Mouse (Mus musculus): ENCODE measurements around the gene Tnfrsf12a.
A peak's percentile ranks its signal among the peaks of the same experiment; 100 is the strongest.

The Tnfrsf12a gene

GRCm38 (mm10) chr17:23681086-23681485 lies 3.8 kb upstream of the Tnfrsf12a start:
- DNase-seq (ENCODE audit: extremely low read depth, low read depth, low spot score) = no peak

- DNase-seq (ENCODE audit: extremely low read depth, low read depth, low spot score) = no peak
Observed at GRCm38 (mm10) chr17:23680336-23680735, 3.1 kb upstream of the Tnfrsf12a start.

DNA sequence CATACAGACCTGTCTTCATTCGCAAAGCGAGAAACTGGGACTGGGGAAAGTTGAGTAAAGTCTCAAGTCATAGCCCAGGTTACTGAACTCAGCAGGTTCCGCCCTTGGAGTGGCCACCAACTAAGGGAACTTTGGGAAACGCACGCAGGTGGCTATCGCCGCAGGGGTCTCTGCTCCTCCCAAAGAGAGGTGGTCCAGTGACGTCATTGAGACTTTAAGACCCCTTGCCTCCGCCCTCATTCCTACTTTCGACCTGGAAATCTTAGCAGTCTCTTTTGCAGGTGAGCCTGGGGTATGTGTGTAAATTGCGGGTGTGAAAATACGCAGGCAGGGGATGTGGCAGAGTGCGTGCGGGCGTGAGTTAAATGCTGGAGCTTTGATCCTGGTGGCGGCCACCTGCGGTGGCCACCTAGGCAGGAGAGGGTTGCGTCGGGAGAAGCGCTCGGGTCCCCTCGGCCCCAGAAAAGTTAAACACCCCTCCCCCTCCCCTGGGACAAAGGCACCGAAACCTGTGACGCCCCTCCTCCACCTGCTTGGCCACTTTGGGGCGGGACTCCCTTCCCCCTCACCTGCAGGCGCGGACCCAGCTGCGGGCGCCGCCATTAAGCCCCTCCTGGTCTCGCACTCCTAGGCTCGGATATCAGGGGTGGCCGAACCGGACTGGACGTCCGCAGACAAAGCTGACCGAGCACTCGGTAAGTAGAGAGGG lies 2.0 kb upstream of the Tnfrsf12a start, which contains the start of gene Cldn6:
TSS of gene Cldn6 (plus strand) at position 123 of the 709 bp plus-strand sequence.
- DNase-seq (ENCODE audit: extremely low read depth, low read depth, low spot score) = no peak

GRCm38 (mm10) chr17:23676473-23677031 lies 716 bp downstream of the Tnfrsf12a start:
- no peak for DNase-seq (ENCODE audit: extremely low read depth, low read depth, low spot score)

DNA sequence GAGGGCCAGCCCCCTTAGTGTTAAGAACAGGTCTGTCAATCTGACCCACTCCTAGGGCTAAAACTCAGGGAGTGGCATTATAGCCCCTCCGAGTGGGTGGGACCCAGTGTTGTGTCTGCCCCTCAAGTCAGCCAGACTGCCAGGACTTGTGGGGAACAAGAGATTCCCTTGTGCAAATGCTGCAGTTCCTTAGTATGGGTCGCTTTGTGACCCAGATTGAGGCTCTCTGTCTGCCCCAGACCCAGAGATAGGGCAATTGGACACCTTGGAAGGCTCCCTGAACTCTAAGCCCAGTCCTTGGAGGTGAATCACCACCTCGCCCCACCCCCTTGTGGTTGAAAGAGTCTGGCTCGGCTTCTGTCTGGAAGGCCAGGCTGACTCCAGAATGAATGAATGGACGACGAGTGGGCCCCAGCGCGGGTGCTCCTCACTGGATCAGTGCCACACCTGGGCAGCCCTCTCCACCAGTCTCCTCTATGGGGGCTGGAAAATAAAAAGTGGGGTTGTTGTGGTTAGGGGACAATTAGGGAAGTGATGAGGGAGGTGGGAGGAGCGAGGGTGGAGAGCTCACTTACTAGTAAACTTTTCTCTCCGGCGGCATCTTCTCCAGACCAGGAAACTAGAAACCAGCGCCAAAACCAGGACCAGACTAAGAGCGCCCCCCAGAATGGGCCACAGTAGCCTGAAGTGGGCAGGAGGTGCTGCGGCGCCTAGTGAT lies 1.5 kb downstream of the Tnfrsf12a start:
- no peak for DNase-seq (ENCODE audit: extremely low read depth, low read depth, low spot score)

DNA sequence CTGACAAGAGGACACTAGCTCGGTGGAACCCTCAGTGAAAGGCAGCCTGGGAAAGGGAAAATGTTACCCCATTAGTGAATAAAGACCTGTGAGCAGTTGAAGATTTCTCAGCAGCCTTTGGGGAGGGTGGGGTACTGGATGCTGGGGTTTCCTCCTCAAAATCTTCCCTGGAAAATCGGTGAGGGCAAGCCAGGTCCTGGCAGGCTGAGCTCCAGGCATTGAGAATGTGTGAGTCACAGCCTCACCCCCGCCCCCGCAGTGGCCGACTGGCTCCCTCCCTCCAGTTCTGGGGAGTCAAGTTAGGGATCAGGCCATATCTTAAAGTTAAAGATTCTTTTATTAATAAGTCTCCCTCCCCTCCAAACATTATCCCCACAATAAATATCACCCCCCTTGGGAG lies 2.1 kb downstream of the Tnfrsf12a start:
- no peak for DNase-seq (ENCODE audit: extremely low read depth, low read depth, low spot score)

DNA sequence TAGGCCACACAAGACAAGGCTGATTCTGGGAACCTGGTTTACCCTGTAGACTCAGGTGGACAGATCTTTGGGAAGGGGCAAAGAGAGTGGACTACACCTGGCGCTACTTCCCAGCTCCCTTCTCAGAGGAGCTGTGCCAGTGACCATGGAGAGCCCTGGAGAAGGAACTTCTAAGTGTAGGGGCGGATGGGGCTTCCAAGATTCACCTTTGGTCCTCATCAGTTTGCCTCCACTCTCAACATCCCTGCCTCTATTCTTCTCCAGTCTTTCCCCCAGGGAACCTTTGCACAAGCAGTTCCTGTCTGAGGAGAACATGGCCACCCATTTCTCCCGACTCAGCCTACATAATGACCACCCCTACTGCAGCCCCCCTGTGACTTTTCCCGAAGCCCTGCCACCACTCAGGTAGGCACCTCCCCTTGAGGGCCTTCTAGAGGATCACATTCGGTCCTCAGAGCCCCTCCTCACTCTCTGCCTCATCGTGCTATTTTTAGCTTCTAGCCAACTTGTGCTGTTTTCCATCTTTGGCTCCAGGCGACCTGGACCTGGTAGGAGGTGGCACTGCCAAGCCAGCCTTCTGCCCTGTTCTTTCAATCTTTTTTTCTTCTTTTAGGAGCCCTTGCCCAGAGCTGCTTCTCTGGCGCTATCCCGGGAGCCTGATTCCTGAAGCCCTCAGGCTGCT lies 2.9 kb downstream of the Tnfrsf12a start:
- DNase-seq (ENCODE audit: extremely low read depth, low read depth, low spot score) = no peak

DNA sequence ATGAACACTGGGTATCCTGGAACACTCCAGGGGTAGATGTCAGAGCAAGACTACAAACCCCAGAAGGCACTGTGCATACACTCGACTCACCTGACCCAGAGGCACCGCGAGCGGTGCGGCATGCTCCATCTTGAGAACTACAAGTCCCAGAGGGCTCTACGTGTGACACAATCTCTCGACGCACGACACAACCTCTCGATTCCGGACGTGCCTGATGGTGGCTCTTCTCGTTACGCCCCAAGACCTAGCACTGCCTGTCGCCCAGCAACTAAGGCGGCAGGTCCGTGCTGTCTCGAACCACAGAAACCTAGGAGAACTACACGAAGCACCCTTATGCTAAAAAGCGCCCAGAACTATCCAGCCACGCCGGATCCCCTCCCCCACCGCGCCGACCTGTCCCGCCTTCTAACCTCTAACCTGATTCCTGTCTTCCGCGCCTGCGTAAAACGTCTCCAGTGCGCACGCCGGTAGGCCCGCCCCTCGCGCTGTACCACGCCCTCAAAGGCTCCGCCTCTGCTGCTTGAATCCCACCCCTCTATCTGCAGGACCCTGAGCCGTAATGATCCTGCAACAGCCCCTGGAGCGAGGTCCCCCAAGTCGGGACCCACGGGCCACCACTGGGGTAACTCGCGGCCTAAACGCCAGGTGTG lies 3.7 kb downstream of the Tnfrsf12a start, which contains the start of the genes Hcfc1r1 and Thoc6:
TSS of gene Hcfc1r1 (plus strand) at position 173 of the 650 bp plus-strand sequence.
TSS of gene Thoc6 (minus strand) at position 459 of the 650 bp plus-strand sequence.
- DNase-seq (ENCODE audit: extremely low read depth, low read depth, low spot score) = peak; percentile 86

- no peak for DNase-seq (ENCODE audit: extremely low read depth, low read depth, low spot score)
Observed at GRCm38 (mm10) chr17:23672761-23673160, 4.5 kb downstream of the Tnfrsf12a start.

DNA sequence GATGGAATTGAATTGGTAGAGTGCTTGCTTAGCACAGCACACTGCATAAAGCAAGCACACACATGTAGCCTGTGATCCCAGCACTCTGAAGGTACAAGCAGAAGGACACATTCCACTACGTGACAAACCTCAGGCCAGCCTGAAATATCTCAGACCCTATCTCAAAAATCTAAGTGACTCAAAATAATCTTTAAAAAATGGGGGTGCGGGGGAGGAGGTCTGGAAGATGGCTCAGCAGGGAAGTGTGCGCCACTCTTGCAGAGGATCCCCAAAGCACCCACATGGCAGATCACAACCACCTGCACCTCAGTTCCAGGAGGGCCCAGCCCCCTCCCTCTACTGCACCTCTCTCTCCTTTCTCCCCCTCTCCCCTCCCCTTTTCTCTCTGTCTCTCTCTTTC lies 5.7 kb downstream of the Tnfrsf12a start:
- no peak for DNase-seq (ENCODE audit: extremely low read depth, low read depth, low spot score)

DNA sequence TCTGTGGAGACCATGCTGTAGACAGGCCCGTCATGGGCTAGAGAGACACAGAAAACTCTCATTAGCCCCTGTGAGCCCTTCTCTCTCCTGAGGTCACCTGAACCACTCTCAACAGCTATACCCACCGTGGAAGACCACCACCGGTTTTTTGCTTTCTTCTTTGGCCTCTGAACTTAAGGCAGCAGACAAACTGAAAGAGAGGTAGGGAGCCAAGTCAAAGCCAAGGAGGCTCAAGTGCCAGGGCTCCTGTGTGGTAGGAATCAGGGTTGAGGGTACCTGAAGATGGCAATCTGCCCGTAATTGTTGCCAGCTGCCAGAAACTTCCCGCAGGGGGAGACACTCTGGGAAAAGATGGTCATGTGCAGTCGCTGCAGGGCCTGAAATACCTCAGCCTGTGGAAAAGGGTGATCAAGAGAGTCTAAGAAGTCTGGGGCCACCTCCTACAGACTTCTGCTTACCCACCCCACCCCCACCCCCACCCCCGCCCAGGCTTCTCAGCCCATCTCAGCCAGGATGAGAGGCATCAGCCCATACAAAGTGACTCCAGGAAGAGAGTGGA lies 6.7 kb downstream of the Tnfrsf12a start:
- no peak for DNase-seq (ENCODE audit: extremely low read depth, low read depth, low spot score)

GRCm38 (mm10) chr17:23665511-23665910 lies 11.8 kb downstream of the Tnfrsf12a start:
- no peak for DNase-seq (ENCODE audit: extremely low read depth, low read depth, low spot score)

DNA sequence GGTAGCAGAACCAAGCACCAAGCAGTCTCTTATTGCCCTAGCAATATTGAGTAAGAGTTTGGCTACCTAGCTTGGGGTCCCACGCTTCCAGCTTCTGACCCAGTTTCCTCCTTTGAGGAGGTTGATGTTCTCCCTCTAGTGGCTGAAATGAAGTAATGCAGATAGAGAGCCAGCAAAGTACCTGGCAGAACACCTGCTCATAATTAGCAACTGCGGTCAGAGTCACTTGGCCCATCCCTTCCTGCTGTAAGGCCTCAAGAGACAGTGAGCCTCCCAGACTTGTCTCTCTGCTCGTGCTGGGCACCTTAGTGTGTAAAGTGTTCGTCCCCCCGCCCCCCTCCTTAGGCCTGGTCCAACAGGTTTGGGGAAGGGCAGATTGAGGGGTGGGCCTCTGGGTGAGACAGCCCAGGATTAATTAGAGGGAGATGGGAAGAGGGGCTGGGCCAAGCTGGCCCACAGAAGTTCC lies 12.7 kb downstream of the Tnfrsf12a start:
- DNase-seq (ENCODE audit: extremely low read depth, low read depth, low spot score) = no peak

GRCm38 (mm10) chr17:23661526-23661925 lies 15.7 kb downstream of the Tnfrsf12a start:
- DNase-seq (ENCODE audit: extremely low read depth, low read depth, low spot score) = no peak

DNA sequence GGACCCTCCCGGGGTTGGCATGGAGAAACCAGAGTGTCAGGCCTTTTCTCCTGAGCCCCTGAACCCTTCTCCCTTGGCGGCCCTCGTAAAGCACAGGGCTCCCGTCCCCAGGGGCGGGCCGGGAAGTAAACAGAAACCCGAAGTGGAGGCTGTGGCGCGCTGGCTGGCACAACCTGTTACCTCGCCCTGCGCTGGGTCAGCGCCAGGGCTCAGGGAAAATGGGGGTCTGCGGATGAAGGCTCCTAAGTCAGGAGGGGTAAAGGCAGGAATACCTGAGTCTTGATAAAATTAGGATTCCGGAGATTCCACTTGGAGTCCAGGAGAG lies 16.4 kb downstream of the Tnfrsf12a start:
- no peak for DNase-seq (ENCODE audit: extremely low read depth, low read depth, low spot score)

- DNase-seq (ENCODE audit: extremely low read depth, low read depth, low spot score) = no peak
Observed at GRCm38 (mm10) chr17:23660117-23660875, 17.0 kb downstream of the Tnfrsf12a start, which contains the start of gene Bicdl2. Gene Bicdl2, plus strand, starts transcription at chr17:23660506.

- no peak for DNase-seq (ENCODE audit: extremely low read depth, low read depth, low spot score)
Observed at GRCm38 (mm10) chr17:23658450-23658849, 18.8 kb downstream of the Tnfrsf12a start.

DNA sequence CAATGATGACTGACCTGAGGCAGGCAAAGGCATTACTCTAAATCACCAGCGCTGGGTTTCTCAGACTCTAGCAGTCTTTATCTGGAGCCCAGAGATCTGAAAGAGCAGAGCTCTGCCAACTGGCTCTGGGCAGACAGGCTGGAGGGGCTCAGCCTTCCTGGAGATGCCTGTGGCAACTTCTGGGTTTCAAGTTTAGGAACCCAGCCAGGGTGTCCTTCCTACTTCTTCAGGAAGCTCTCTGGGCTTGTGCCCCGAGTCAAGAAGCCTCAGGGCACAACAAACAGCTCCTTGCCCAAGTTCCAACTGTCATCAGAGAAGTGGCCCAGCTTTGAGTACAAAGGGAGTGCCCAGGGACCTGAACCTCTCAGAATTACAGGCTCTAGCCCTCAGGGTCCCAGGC lies 22.9 kb downstream of the Tnfrsf12a start:
- no peak for DNase-seq (ENCODE audit: extremely low read depth, low read depth, low spot score)

- no peak for DNase-seq (ENCODE audit: extremely low read depth, low read depth, low spot score)
Observed at GRCm38 (mm10) chr17:23654001-23654400, 23.3 kb downstream of the Tnfrsf12a start.

GRCm38 (mm10) chr17:23653324-23653723 lies 23.9 kb downstream of the Tnfrsf12a start:
- no peak for DNase-seq (ENCODE audit: extremely low read depth, low read depth, low spot score)

All from fat pad, adult 2 months (tissue).